Mouse (Mus musculus): ENCODE data around the gene Rpl18. TPM values are rescaled to one million over a fixed set of nuclear protein-coding genes. Genes with fewer than 3 reads are reported as not detected.

Rpl18 gene
- polyA plus RNA-seq (2015; fragmentation: Nextera tagmentation; extraction: Ambion mirVana): 520 and 591 TPM in 2 replicates

GRCm38 (mm10) chr7:45715090-45715708, at the start of gene Rpl18:
Gene Rpl18, plus strand, starts transcription at chr7:45715457.
- peak within 1 kb of the TSS; percentile 94 for H3K9ac ChIP-seq (ENCODE audit: low read length)
- no peaks in the 10 kb centered on the region for H3K27me3 ChIP-seq (ENCODE audit: control insufficient read depth, insufficient read depth, low read length)
- ATAC-seq (replicated peaks; ENCODE audit: extremely low read depth, insufficient read depth, low FRiP score): peak; percentile 86
- 7% methylated on average over 34 of the region's 34 CpGs for WGBS
- H3K4me3 ChIP-seq (ENCODE audit: low read length): peak within 1 kb of the TSS; percentile 79
- H3K36me3 ChIP-seq (ENCODE audit: control insufficient read depth, insufficient read depth): peaks cover 35% of the 10 kb centered on the region
- peak within 1 kb of the TSS; percentile 96 for H3K4me2 ChIP-seq (ENCODE audit: low read depth, low read length)
- peak within 1 kb of the TSS; percentile 42 for H3K27ac ChIP-seq (ENCODE audit: low read length)
- H3K4me1 ChIP-seq (ENCODE audit: control insufficient read depth, insufficient read depth, low read length): peaks cover 40% of the 10 kb centered on the region
- H3K9me3 ChIP-seq (replicated peaks; ENCODE audit: control insufficient read depth, low read length): no peaks in the 10 kb centered on the region

- Histone ChIP-seq H3K4me3 (ENCODE audit: low read length) (no peak within 1 kb of the TSS), H3K9ac (ENCODE audit: low read length) (no peak within 1 kb of the TSS), H3K9me3 (replicated peaks; ENCODE audit: control insufficient read depth, low read length) (no peaks in the 10 kb centered on the region), H3K4me2 (ENCODE audit: low read depth, low read length) (no peak within 1 kb of the TSS), H3K27me3 (ENCODE audit: control insufficient read depth, insufficient read depth, low read length) (no peaks in the 10 kb centered on the region), H3K4me1 (ENCODE audit: control insufficient read depth, insufficient read depth, low read length) (0 out of 2 replicates have a peak, but pooled peaks cover 4% of the 10 kb centered on the region), H3K36me3 (ENCODE audit: control insufficient read depth, insufficient read depth) (no peaks in the 10 kb centered on the region), H3K27ac (ENCODE audit: low read length) (no peak within 1 kb of the TSS)
- 77% methylated on average over 7 of the region's 7 CpGs for WGBS
- ATAC-seq (replicated peaks; ENCODE audit: extremely low read depth, insufficient read depth, low FRiP score): no peak
These were observed 49.1 kb upstream of the Rpl18 start, which contains the start of gene Fut2 for GRCm38 (mm10) chr7:45666161-45666560. Gene Fut2, minus strand, starts transcription at chr7:45666394.

GRCm38 (mm10) chr7:45667761-45668160, 47.5 kb upstream of the Rpl18 start:
- no peak for ATAC-seq (replicated peaks; ENCODE audit: extremely low read depth, insufficient read depth, low FRiP score)
- 0 out of 2 replicates have a peak, but pooled peaks cover 3% of the 10 kb centered on the region for H3K9me3 ChIP-seq (replicated peaks; ENCODE audit: control insufficient read depth, low read length)
- H3K36me3 ChIP-seq (ENCODE audit: control insufficient read depth, insufficient read depth): no peaks in the 10 kb centered on the region
- H3K27ac ChIP-seq (ENCODE audit: low read length): no peak overlapping the region
- no peaks in the 10 kb centered on the region for H3K27me3 ChIP-seq (ENCODE audit: control insufficient read depth, insufficient read depth, low read length)
- H3K4me1 ChIP-seq (ENCODE audit: control insufficient read depth, insufficient read depth, low read length): 0 out of 2 replicates have a peak, but pooled peaks cover 4% of the 10 kb centered on the region
- no peak overlapping the region for H3K4me2 ChIP-seq (ENCODE audit: low read depth, low read length)
- H3K9ac ChIP-seq (ENCODE audit: low read length): no peak overlapping the region
- H3K4me3 ChIP-seq (ENCODE audit: low read length): no peak overlapping the region
- 68% methylated on average over 14 of the region's 14 CpGs for WGBS

- no peak overlapping the region for H3K27ac ChIP-seq (ENCODE audit: low read length)
- H3K4me3 ChIP-seq (ENCODE audit: low read length): no peak overlapping the region
- 0 out of 2 replicates have a peak, but pooled peaks cover 4% of the 10 kb centered on the region for H3K4me1 ChIP-seq (ENCODE audit: control insufficient read depth, insufficient read depth, low read length)
- H3K9ac ChIP-seq (ENCODE audit: low read length): no peak overlapping the region
- ATAC-seq (replicated peaks; ENCODE audit: extremely low read depth, insufficient read depth, low FRiP score): no peak
- no peaks in the 10 kb centered on the region for H3K27me3 ChIP-seq (ENCODE audit: control insufficient read depth, insufficient read depth, low read length)
- H3K36me3 ChIP-seq (ENCODE audit: control insufficient read depth, insufficient read depth): no peaks in the 10 kb centered on the region
- H3K9me3 ChIP-seq (replicated peaks; ENCODE audit: control insufficient read depth, low read length): 0 out of 2 replicates have a peak, but pooled peaks cover 3% of the 10 kb centered on the region
- H3K4me2 ChIP-seq (ENCODE audit: low read depth, low read length): no peak overlapping the region
- whole genome bisulfite sequencing: 94% methylated on average over 9 of the region's 9 CpGs
These were observed 46.3 kb upstream of the Rpl18 start for GRCm38 (mm10) chr7:45668921-45669320.

- no peaks in the 10 kb centered on the region for H3K9me3 ChIP-seq (replicated peaks; ENCODE audit: control insufficient read depth, low read length)
- no peak overlapping the region for H3K9ac ChIP-seq (ENCODE audit: low read length)
- H3K4me2 ChIP-seq (ENCODE audit: low read depth, low read length): no peak overlapping the region
- peaks cover 26% of the 10 kb centered on the region for H3K4me1 ChIP-seq (ENCODE audit: control insufficient read depth, insufficient read depth, low read length)
- 78% methylated on average over 7 of the region's 7 CpGs for WGBS
- H3K36me3 ChIP-seq (ENCODE audit: control insufficient read depth, insufficient read depth): no peaks in the 10 kb centered on the region
- H3K27me3 ChIP-seq (ENCODE audit: control insufficient read depth, insufficient read depth, low read length): no peaks in the 10 kb centered on the region
- no peak overlapping the region for H3K4me3 ChIP-seq (ENCODE audit: low read length)
- ATAC-seq (replicated peaks; ENCODE audit: extremely low read depth, insufficient read depth, low FRiP score): no peak
- no peak overlapping the region for H3K27ac ChIP-seq (ENCODE audit: low read length)
These were observed 37.5 kb upstream of the Rpl18 start for GRCm38 (mm10) chr7:45677627-45678295.

GRCm38 (mm10) chr7:45678513-45678912, 36.7 kb upstream of the Rpl18 start:
- no peaks in the 10 kb centered on the region for H3K36me3 ChIP-seq (ENCODE audit: control insufficient read depth, insufficient read depth)
- H3K4me1 ChIP-seq (ENCODE audit: control insufficient read depth, insufficient read depth, low read length): peaks cover 26% of the 10 kb centered on the region
- ATAC-seq (replicated peaks; ENCODE audit: extremely low read depth, insufficient read depth, low FRiP score): no peak
- no peak overlapping the region for H3K9ac ChIP-seq (ENCODE audit: low read length)
- H3K4me3 ChIP-seq (ENCODE audit: low read length): no peak overlapping the region
- 92% methylated on average over 14 of the region's 14 CpGs for WGBS
- no peak overlapping the region for H3K27ac ChIP-seq (ENCODE audit: low read length)
- no peak overlapping the region for H3K4me2 ChIP-seq (ENCODE audit: low read depth, low read length)
- no peaks in the 10 kb centered on the region for H3K9me3 ChIP-seq (replicated peaks; ENCODE audit: control insufficient read depth, low read length)
- H3K27me3 ChIP-seq (ENCODE audit: control insufficient read depth, insufficient read depth, low read length): no peaks in the 10 kb centered on the region

GRCm38 (mm10) chr7:45679966-45680621, 35.2 kb upstream of the Rpl18 start:
- no peak overlapping the region for H3K4me2 ChIP-seq (ENCODE audit: low read depth, low read length)
- 63% methylated on average over 14 of the region's 14 CpGs for WGBS
- no peak overlapping the region for H3K4me3 ChIP-seq (ENCODE audit: low read length)
- H3K36me3 ChIP-seq (ENCODE audit: control insufficient read depth, insufficient read depth): no peaks in the 10 kb centered on the region
- H3K27ac ChIP-seq (ENCODE audit: low read length): peak overlapping the region; percentile 81
- no peaks in the 10 kb centered on the region for H3K27me3 ChIP-seq (ENCODE audit: control insufficient read depth, insufficient read depth, low read length)
- no peaks in the 10 kb centered on the region for H3K9me3 ChIP-seq (replicated peaks; ENCODE audit: control insufficient read depth, low read length)
- H3K9ac ChIP-seq (ENCODE audit: low read length): peak overlapping the region; percentile 28; the same call in 1 of the 2 replicates
- peaks cover 26% of the 10 kb centered on the region for H3K4me1 ChIP-seq (ENCODE audit: control insufficient read depth, insufficient read depth, low read length)
- ATAC-seq (replicated peaks; ENCODE audit: extremely low read depth, insufficient read depth, low FRiP score): peak; percentile 65

- H3K36me3 ChIP-seq (ENCODE audit: control insufficient read depth, insufficient read depth): no peaks in the 10 kb centered on the region
- WGBS: 50% methylated on average over 8 of the region's 8 CpGs
- peak overlapping the region; percentile 81 for H3K27ac ChIP-seq (ENCODE audit: low read length)
- H3K4me3 ChIP-seq (ENCODE audit: low read length): no peak overlapping the region
- H3K9ac ChIP-seq (ENCODE audit: low read length): peak overlapping the region; percentile 18
- no peak overlapping the region for H3K4me2 ChIP-seq (ENCODE audit: low read depth, low read length)
- H3K9me3 ChIP-seq (replicated peaks; ENCODE audit: control insufficient read depth, low read length): no peaks in the 10 kb centered on the region
- peaks cover 26% of the 10 kb centered on the region for H3K4me1 ChIP-seq (ENCODE audit: control insufficient read depth, insufficient read depth, low read length)
- ATAC-seq (replicated peaks; ENCODE audit: extremely low read depth, insufficient read depth, low FRiP score): peak; percentile 76
- H3K27me3 ChIP-seq (ENCODE audit: control insufficient read depth, insufficient read depth, low read length): no peaks in the 10 kb centered on the region
These were observed 34.1 kb upstream of the Rpl18 start for GRCm38 (mm10) chr7:45681046-45681736.

Measured in heart, embryonic 16.5 days (tissue).